Mouse (Mus musculus) heart, adult 18-20 months (tissue): Measurements from ENCODE around the gene Map4k3. TPM values are rescaled to one million over a fixed set of nuclear protein-coding genes. Genes with fewer than 3 reads are reported as not detected.
A peak's percentile ranks its signal among the peaks of the same experiment; 100 is the strongest.
"Not testable (repeated sequence)": the region's sequence is repeated elsewhere in the genome, so short reads cannot be mapped to it uniquely, and the experiment has no call there.

Source experiments
- DNase-seq, 2 experiments: peaks; one replicate each; pipeline ENCODE4 v3.0.0; 2021 to 2022; ENCODE audit warnings: mixed read lengths in 1 of 2
- total RNA-seq, 2 experiments: library from RNA; stranded (reverse); gene quantifications; 2 replicates each; pipeline ENCODE4 v1.2.3; 2021

The Map4k3 gene
- total RNA-seq, 2 experiments from 2014 or later = 22.1 to 24.5 TPM

DNA sequence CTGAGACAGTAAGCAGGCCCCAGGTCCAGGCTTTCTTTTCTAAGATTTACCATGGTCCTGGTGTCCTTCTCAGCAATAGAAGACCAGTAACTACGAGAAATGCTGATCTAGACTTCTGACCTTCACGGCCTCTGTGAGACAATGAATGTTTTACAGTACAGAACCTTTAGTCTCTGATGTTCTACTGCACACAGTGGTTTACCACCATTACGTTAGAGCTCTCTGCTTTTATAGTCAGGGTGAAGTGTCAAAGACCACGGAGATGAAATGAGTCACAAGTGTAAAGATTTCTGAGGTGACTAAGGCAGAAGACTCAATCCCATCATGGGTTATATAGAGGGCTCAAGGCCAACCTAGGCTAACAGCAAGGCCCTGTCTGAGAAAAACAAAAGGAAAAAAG is 95.9 kb downstream of the Map4k3 start:
- no peak for DNase-seq

DNA sequence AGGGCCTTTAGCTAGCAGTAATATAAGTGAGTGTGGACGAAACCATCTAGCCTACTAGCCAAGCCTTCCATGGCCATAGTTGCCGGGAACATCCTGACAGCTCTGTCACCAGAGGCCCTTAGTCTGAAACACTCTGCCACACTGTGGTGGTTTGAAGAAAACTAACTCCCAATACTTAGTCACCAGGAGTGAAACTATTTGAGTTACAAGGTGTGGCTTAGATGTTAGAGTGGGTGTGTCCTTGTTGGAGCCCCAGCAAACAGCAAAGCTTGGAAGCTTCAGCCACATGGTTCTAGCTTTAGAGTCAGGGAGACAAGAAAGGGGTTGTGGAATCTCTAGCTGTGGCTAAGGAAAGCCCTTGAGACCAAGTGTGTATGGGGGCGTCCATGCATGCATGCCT is 97.3 kb downstream of the Map4k3 start:
- DNase-seq = no peak

DNA sequence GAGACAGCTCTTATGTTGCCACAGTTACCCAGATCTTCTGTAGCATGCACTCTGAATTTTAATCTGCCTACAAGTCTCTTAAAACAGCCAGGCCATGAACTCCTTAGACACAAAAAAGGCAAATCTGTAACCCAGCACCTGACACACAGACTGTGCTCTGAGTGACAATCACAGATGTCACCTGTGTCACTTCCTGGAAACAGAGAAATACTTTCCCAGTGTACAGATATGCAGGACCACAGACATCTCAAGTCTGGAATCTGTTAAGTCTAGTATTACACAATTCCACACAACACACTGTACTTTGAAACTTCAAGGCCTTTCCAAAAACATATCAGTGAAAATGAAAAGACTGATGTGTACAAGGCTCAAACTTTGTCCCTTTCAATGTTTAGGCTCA is 103.3 kb downstream of the Map4k3 start:
- DNase-seq = no peak

DNA sequence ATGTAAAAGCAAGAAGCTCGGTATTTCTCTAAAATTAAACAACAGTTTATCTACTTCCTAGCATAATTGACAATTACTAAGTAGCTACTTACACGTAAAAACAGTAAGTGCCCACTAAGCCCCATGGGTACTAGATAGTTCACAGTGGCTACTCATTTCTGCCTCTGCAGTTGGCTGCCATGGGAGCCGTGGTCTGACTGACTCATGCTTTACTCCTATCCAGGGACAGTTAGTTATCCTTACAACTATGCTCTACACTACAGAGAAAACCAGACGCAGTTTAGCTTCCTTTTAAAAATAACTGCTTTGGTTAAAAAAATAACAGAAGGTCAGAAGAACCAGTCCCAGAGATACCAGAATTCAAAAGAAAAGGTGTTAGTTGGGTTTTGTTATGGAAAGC is 106.6 kb downstream of the Map4k3 start:
- DNase-seq = no peak

DNA sequence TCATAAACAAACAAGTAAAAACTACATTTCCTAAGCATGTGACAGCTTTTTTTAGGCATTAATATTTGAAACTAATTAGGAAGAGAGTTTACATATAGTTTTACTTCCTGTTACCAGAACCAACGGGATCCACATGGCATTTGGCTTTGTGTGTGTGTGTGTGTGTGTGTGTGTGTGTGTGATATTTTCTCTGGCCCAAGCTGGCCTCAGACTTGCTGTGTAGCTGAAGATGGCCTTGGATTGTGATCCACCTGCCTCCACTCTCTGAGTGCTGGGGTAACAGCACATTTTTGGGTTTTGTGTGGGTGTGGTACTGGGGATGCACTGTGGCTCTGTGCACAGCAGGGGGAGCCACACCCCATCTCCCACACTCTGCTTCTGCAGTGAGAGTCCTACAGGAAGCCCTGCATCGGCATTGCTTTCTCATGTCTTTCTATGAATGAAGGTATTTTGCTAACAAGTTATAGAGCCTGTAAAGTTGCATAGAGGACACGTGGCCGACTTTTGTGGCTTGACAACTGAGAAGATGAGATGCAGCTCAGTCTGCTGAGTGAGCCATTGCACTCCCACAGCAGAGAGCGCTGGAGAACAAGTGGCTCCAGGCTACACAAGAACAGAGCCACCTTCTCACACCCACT is 107.4 kb downstream of the Map4k3 start:
- peak; percentile 52 to 75 for DNase-seq

DNA sequence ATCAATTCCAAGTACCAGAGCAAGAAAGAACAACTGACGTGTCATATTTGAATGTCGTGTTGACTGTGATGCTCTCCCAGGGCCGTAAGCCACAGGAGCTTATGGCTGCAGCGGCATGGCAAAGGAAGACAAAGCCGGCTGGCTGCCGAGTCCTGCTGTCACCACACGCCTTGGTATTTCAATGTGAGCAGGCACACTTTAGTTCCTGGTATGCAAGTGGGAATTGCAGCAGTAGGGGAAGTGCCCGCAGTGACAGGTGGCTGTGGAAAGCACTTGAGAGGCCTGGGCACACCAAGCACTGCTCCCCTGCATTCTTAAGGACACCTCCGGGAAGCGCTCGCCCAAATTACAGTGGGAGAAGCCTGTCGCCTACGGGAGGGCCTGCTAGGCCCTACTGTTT is 108.7 kb downstream of the Map4k3 start:
- DNase-seq = no peak

DNA sequence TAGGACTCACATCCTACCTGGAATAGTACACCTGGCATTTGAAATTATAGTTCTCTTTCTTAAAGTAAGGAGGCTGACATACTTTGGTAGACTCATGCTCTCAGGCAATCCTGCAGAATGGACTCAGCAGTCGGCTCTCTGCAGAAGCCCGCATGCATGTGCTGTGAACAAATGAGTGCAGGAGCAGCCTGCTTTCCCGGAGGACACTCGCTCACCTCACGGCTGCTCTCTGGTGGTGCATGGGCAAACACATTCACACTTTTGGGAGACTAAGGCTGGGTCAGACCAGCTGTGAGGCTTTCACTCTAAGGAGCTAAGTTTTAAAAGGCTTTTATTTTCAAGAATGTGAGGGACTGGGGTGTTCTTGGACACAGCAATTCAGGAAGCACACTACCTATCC is 109.4 kb downstream of the Map4k3 start:
- no peak for DNase-seq

DNA sequence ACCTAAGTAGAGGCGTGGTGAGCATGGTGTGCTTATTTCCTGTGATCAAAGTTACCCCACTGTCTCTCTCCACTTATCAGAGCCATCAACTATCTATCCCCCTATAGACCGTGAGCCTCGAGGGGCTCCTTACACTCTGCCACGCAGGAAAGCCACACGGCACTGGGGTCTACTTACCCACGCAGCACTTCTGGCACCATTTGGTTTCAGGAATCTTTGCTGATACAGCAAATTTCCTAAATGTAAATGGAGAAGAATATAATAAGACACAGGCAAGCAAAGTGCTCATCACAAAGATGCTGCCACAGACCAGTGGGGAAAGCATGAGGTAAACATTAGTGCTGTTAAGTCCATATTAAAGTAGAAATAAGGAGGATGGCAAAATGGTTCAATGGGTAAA is 124.5 kb downstream of the Map4k3 start:
- no peak for DNase-seq

DNA sequence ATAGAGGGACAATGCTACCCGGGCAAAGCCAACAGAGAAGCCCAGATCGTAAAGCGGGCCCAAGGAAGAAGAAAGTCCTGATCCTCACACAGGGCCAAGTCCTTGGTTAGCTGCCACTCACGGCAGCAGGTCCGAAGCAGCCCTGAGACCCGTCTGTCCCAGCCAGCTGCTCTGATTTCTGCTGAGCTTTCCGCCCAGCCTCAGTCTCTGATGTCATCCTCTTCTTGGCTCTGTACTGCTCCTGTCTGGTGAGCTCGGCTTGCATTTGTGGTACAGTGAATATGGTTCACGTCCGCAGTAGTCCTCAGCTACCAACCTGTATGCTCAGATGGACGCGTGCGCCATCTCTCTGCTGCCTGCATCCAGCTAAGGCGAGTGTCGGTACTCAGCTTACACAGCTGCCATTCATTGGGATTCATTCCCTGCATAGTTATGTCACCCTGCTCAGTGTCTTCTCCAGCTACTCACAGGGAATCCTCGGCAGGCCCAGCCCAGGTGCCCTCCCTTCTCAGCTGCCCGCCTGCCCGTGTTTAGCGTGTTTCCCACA is 125.1 kb downstream of the Map4k3 start:
- no peak for DNase-seq

DNA sequence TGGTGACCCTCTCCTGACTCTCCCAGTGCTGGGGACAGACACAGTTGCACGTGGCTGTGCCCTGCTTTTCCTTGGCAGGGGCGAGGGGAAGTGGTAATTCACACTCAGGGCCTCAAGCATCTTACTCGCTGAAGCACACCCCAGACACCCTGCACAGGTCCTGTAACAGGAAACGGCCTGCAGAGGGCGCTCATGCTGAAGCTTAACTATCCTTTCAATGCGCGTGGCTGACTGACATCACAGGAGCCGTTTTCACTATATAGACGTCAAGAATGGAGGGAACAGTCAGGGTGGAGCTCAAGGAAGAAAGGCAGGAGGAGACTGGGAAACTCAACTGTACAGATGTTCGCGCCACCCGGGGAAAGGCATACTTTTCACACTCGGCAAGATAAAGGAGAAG is 126.9 kb downstream of the Map4k3 start:
- peak in 1 of 2 experiments; percentile 45 for DNase-seq

DNA sequence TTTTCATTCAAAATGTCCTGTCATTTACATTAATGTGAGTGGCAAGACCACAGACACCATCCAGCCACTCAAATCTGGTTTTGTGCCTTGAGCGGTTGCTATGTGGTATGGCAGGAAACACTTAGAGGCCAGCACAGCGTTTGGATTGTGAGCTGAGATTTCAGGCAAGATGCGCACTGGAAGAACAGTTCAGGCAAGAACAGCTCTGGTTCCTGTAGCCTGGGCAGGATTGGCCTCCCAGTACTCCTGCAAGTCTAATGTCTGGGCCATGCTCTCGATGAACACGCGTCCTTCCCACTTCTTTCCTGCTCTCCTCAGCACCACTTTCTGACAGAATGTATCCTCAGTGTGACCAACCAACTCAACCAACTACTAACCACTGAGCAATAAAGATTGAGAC is 145.2 kb downstream of the Map4k3 start:
- no peak for DNase-seq

DNA sequence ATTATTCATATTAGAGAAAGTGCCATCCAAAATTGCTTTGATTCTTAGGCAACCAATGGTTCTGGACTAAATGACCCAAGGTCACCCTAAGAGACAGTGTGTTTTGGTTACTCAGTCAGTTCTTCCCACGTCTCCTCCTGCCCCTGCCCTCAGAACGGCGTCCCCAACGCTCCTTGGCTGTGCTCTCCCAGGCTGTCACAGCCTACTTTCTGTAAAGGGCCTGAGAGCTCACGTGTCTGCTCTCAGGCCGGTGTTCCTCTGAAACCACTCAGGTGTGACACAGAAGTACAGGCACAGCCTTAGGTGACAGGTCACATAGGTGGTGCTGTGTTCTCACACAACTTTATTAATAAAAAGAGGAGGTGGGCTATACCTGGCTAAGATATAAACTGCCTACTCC is 148.4 kb downstream of the Map4k3 start:
- DNase-seq = no peak

DNA sequence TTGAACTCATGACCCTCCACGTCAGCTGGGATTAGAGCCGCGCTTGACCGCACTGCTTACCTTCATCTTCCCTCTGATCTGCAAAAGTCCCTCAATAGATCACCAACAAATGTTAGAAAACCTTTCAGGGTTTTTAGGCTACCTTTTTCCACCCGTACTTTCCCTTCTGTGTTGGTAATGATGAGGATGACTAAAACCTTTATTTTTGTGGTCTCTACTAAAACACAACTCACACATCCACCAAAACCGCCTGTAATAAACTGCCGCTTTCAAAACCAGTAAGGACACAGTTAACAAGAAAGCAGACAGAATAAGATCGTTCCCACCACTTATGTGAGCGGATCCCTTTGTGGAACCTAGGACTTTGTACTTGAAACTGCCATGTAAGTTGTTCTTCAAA is 149.2 kb downstream of the Map4k3 start:
- no peak for DNase-seq

DNA sequence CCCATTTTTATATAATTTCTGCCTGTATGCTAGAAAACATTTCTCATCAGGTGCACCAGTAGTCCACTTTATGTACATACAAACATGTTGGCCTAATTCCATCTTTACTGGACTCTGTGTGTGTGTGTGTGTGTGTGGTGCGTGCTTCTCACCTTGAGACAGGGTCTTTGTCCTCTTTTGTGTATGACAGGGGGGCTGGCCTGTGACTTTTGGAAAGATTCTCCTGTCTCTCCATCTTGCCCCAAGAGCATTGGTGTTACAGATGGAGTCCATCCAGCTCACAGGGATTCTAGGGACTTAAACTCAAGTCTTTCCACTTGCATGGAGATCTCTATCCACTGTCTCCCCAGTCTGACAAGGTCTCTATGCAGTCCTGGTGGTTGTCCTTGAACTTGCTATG is 150.2 kb downstream of the Map4k3 start:
- no peak for DNase-seq

DNA sequence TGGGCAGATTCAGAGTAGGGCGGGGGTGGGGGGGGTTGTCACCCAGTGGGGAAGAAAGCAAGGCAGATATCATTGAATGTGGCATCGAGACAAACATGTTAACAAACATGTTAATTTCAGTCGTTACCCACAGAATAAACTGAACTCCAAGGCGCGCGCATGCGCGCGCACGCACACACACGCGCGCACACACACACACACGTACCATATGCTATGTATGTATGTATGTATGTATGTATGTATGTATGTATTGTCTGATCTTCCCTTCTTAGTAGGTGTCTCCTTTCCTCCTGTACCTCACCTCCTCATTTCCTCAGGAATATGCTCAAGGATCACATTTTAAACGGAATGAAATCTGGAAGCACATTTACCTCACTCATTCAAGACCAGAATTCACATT is 150.6 kb downstream of the Map4k3 start, which contains the start of gene Cdkl4:
Cdkl4 (minus strand) TSS at position 175 of the 400 bp plus-strand sequence.
- DNase-seq = no peak

DNA sequence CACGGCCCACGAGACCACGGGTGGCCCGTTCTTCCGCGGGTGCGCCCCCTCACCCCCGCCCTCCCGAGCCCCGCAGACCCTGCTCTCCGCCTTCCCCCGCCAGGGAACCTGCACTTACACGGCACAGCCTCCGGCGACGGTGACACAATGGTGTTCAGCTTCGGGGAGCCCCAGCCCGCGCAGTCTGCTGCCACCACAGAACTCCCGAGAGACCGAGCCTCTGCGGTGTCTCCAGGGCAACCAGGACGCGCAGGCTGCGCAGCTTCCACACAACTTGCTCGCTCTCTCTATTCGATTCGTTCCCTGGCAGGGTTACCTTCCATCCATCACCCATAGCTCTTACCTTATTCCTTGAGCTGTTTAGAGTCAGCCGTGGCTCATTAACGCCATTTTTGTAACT is 151.1 kb downstream of the Map4k3 start:
- peak in 1 of 2 experiments; percentile 22 for DNase-seq

DNA sequence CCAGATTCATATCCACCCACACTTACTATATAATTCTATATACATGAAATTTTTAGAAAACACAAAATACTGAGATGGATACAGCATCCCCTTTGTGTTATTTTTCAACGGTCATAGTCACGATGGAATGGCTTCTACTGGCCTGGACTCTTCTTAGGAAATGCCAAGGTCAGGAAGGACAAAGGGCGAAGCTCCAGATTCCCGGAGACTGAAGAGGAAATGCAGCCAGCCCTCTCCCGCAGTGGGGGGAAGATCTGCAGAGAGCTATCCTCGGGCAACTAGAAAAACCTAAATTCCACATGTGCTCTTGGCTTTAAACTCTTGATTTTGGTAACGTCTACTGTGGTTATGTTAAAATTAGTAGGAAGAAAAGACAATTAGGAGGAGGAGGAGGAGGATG is 153.3 kb downstream of the Map4k3 start:
- no peak for DNase-seq

DNA sequence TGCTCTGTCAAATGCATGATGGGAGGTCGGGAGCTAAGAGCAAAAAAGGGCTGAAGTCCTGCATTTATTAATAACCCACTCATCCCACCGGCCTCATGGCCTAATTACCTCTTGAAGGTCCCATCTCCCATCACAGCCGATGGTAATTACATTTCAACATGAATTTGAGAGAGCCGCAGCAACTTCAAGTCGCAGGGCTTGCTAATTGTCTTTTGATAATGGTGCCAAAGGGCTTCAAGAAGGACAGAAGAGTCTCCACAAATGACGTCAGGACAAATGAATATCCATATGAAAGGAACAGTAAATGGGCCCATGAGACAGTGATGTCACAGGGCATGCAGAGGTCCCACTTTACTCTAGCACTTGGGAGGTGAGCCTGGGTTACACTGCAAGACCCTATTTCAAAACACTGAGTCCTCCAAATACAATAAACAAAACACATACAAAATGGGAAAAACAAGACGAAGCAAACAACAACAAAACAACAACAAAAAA is 153.8 kb downstream of the Map4k3 start:
- no peak for DNase-seq

DNA sequence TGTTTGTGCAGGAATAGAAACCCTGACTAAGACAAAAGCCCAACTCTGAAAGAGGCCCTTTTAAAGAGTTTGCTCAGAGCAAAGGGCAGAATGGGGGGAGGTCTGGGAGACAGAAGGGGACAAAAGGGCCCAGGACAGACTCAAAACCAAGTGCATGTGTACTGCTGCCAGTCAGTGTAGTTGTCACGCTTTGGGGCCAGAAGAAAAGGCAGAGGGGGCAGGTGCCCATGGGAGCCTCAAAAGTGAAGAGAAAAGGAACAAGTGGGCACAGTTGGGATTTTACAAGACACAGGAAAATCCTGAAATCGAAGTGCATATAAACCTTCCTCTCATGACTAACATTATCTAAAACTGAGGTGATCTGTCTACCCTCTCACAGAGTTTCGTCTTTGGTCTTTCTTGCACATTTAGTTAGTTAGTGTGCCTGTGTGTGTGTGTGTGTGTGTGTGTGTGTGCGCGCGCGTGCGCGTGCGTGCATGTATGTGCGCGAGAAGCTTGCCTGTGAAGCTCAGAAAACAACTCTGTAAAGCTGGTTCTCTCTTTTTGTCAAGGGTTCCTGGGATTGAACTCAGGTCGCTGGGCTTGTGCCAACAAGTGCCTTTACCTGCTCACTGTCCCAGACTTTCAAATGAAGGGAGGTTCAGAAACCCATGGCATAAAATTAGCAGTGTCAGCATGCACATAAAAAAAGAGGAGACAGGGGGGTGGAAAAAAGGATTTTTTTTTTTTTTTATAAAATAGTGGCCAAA is 155.9 kb downstream of the Map4k3 start:
- DNase-seq = no peak

DNA sequence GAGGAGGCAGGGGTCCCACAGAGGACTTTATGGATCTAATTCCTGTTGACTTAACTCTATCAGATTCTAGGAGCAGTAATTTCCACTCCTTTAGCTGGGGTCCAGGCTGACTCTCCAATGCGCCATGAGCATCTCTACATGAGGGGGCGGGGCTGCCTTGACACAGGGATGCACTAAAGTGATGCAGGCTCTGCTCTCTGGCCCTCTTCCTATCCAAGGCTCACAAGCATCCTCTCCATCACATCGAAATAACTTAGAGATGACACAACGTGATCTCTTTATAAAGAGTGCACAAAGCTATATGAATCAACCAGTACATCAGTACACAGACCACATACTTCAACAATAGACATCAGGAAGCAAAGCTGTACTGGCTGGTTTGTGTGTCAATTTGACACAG is 156.8 kb downstream of the Map4k3 start:
- DNase-seq = no peak

DNA sequence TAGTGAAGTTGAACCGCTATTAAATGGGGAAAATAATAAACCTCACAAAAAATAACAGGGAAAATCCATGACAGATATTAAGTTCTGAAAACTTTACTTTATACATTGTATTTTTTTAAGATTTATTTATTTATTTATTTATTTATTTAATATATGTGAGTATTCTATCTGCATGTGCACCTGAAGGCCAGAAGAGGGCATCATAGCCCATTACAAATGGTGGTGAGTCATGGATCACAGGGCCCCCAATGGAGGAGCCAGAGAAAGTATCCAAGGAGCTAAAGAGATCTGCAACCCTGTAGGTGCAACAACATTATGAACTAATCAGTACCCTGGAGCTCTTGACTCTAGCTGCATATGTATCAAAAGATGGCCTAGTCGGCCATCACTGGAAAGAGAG is 158.6 kb downstream of the Map4k3 start:
- DNase-seq = not testable (repeated sequence)

DNA sequence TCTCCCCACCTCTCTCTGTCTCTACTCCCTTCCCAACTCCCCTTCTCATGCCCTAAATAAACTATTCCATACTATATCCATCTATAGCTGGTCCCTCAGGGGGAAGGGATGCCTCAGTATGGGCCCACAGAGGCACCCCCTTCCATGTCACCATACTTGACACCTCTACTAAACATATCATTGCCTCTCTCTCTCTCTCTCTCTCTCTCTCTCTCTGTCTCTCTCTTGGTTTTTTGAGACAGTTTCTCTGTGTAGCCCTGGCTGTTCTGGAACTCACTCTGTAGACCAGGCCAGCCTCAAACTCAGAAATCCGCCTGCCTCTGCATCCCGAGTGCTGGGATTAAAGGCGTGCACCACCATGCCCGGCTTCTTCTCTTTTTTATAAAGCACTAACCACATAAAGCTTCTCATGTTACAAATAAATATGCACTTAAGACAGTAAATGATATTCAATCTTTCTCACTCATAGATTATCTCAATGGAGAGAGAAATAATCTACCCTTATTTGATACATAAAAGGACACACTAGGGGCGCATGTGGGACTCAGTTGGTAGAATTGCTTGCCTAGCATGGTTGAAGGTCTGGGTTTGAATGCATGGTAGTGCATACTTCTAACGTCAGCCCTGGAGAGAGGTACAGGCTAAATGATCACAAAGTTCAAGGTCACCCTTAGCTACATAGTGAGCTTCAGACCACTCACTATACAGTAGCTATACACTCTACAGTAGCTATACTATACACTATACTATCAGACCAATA is 159.3 kb downstream of the Map4k3 start:
- no peak for DNase-seq

DNA sequence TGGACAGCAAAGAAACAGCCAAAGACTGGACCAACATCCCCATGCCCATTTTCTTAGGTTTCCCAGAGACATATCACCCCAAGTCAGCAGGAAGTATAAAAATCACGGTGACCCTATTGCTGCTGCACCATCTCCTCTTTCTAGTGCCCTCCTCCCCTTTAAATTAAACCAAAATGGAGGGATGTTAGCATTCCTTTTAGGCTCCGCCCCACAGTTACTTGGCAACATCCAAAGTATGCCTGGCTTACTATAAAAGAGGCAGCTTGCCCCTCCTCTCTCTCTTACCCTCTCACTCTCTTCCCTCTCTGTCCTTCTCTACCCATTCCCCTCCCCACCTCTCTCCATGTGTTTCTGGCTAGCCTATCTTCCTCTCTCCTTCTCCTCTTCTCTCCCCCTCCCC is 159.8 kb downstream of the Map4k3 start:
- no peak for DNase-seq
